Mouse (Mus musculus) right cerebral cortex, postnatal 25 days (tissue): Measurements from ENCODE around the gene Vmn2r111.
"Not testable (repeated sequence)": the region's sequence is repeated elsewhere in the genome, so short reads cannot be mapped to it uniquely, and the experiment has no call there.

Experiments used
- DNase-seq: peaks from one replicate; pipeline ENCODE4 v3.0.0; 2022

Vmn2r111 gene

DNA sequence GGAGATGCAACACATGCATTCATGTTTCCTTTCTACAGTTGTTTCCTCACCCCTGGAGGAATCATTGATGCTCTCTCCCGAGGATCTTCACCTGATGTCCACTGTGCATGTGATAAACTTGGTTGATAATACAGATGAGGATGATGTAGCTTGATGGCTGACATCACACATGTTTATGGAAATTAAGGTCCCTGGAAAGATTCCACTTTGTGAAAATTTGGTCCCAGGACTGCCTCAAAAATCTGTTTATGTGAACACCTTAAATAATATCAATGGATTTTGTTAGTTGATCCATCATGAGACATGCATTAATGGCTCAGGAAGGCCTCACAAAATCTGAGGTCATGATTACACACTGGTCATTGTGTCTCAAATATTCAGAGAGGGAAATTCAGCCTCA is at the start of gene Vmn2r111:
TSS of gene Vmn2r111 (minus strand) at position 101 of the 400 bp plus-strand sequence.
- DNase-seq = not testable (repeated sequence)

DNA sequence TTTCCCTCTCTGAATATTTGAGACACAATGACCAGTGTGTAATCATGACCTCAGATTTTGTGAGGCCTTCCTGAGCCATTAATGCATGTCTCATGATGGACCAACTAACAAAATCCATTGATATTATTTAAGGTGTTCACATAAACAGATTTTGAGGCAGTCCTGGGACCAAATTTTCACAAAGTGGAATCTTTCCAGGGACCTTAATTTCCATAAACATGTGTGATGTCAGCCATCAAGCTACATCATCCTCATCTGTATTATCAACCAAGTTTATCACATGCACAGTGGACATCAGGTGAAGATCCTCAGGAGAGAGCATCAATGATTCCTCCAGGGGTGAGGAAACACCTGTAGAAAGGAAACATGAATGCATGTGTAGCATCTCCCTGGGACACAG is 27.4 kb upstream of the Vmn2r111 start, which contains the start of gene Vmn2r112:
TSS of gene Vmn2r112 (plus strand) at position 301 of the 400 bp plus-strand sequence.
- not testable (repeated sequence) for DNase-seq

DNA sequence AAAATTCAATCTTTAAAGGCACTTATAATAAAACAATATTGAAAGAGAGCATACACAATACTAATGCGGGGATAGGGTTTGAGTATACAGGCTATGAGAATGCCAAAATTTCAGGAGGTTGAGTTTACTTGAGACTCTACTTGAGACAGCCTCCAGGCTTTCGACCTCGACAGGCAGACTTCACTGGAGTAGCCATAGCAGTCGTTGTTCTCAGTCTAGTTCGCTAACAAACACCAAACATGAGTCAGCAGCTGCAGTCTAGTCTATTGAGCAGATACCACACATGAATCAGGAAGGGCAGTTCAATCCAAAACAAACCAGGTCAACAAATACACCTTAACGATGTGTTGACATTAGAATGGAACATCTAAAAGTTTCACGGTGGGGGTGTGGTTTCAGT is 52.8 kb downstream of the Vmn2r111 start:
- not testable (repeated sequence) for DNase-seq

DNA sequence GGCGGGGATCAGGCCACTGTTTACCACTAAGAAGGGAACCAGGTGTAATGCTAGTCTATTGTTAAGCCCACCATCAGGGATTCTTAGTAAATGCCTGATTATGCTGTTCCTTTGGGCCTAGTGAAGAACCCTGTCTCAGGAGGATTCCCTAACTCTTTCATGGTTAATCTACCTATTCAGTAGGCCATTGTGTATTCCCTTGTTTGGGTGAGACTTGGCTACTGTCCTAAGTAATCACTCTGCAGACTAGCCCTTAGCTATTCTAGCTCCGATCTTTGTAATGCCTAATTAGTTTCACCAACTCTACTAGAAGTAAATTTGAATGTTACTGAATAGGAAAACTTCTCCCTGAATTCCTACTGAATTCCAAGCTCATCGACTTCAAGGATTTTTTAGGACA is 53.2 kb downstream of the Vmn2r111 start:
- DNase-seq = not testable (repeated sequence)

DNA sequence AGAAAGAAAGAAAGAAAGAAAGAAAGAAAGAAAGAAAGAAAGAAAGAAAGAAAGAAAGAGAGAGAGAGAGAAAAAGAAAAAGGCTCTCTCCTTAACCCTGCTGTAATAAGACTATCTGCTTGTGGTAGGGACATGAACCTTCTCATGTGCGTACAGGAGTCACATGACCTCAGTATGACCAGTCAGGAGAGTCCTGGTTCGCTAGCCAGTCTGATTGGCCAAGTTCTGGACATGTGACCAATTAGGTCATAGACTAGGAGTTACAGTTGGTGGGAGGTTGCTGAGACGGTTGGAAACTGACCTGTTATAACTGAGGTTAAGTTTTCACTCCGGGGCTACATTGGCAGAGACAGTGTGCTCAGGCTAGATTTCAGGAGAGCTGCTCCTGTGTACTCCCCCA is 76.2 kb downstream of the Vmn2r111 start:
- DNase-seq = no peak
